Mouse (Mus musculus) lung, adult 2 months (tissue): ENCODE data around the gene Hipk1.

ENCODE experiments used
- CTCF ChIP-seq: fragments of 200-500 bp; IDR thresholded peaks from 2 replicates; pipeline ENCODE4 v1.5.1; 2011; ENCODE audit warnings: mild to moderate bottlenecking, low read length, control low read depth; ENCODE audit not compliant: insufficient read depth
- POLR2A ChIP-seq: fragments of 200-500 bp; IDR thresholded peaks from 2 replicates; pipeline ENCODE4 v1.6.1; 2011; ENCODE audit warnings: low read depth, mild to moderate bottlenecking, control low read depth, low read length, borderline replicate concordance; ENCODE audit errors: extremely low read depth

DNA sequence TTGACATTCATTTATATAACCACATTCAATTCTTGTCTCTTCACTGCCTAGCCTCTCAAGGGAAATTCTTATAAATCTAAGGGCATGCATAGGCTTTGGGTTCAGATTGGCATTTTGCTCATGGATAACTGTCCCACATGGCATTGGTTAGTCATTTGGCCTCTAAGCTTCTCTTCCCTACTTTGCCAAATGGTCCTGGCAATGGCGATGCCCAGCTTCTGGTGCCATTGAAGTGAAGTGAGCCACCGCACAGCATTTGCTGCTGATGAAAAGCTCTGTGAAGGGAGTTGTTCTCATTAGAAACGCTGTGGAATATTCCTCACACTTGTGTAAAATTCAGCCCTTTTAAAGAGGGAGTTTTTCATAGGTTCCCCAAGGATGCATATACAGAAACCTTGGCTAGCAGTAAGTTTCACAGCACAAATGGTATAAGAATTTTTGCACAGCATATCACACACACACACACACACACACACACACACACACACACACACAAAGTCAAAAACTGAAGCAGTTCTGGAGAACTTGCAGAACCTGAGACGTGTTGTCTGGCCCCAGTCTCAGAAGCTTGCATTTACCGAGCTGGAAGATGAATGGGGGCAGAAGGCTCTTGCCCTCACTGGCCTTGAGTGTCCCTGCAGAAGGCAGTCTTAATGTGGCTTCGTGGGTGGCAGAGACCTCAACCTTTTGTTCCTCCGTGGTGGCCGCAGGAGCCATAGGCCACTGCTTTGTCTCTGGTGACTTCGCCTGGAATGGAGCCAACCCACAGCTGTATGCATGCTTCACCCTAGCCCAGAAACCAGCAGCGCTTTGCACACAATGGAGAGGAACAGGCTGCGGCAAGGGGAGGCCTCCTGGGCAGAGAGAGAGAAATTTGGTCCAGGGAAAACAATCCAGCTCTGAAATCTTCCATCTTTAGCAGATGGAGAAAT is 75.3 kb downstream of the Hipk1 start:
- TF ChIP-seq CTCF (no peak), POLR2A (no peak)
